Comparison of ENCODE assay signal across 25 mouse cellular contexts in the genomic region with DNA sequence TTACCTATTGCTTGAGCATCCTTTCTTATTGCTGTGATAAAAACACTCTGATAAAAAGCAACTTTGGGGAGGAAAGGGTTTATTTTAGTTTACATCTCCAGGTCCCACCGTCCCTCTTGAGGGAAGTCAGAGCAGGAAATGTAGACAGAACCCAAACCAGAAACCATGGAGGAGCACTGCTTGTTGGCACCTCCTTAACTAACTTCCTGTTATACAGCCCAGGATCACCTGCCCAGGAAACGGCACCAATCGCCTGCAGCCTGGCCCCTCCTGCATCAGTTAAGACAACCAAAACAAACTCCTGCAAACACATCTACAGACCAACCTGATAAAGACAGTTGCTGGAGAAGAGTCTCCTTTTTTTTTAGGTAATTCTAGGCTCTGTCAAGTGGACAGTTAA.
DNase-seq lines count a peak whose midpoint lies in the region; ATAC-seq and TF ChIP-seq lines count a peak whose summit lies in the region.
"Had no signal": no experiment of that assay in that cellular context is flagged by ENCODE, and none has a peak within 500 bp of the region (broad histone marks: within the 10 kb centered on the region; RNA-seq: fewer than 3 reads in every experiment).

No protein-coding gene starts in this region.

- TF ChIP-seq EP300 in CH12.LX (IDR thresholded peaks at IDR 0.05; ENCODE audit: low read length), result no peak

- dilution Hi-C loops in CH12.LX (cut with MboI; ENCODE audit: extremely low pct_ligation_motif_present, extremely low pct_unique_long_range_greater_than_20kb, low sequenced_read_pairs), result no loop called here

- H3K79me2 ChIP-seq in CH12.LX (replicated peaks; ENCODE audit: control insufficient read depth, extremely low read depth, insufficient read depth, poor library complexity, severe bottlenecking), result no peaks in the 10 kb centered on the region

- TF ChIP-seq POLR2A in CH12.LX (IDR thresholded peaks at IDR 0.05; ENCODE audit: low read depth, low read length), result no peak
- no peak for TF ChIP-seq POLR2A in lung, adult 2 months (IDR thresholded peaks at IDR 0.05; ENCODE audit: borderline replicate concordance, extremely low read depth, low read depth, low read length)

- no peak overlapping the region for H3K4me2 ChIP-seq in heart, embryonic 11.5 days
- H3K4me2 ChIP-seq in CH12.LX (ENCODE audit: insufficient read depth, low read depth, poor library complexity, severe bottlenecking), result peak overlapping the region; percentile 47; the same call in 1 of the 2 replicates
- H3K4me2 ChIP-seq: forebrain, embryonic 13.5 days; hindbrain, embryonic 12.5 days had no signal

- TF ChIP-seq CTCF in CH12.LX (conservative IDR thresholded peaks at IDR 0.05 in 1 of 2, IDR thresholded peaks at IDR 0.05 in 1 of 2; ENCODE audit: low read depth in 2 of 2, low read length in 2 of 2), result no peak
- TF ChIP-seq CTCF in lung, adult 2 months (IDR thresholded peaks at IDR 0.05; ENCODE audit: insufficient read depth, low read length), result no peak

- H3K4me3 ChIP-seq in heart, embryonic 11.5 days (ENCODE audit: low read depth, low read length), result no peak overlapping the region
- H3K4me3 ChIP-seq in CH12.LX (replicated peaks in 1 of 3; ENCODE audit: low read depth in 2 of 3, low read length in 2 of 3, poor library complexity in 1 of 3), result no peak overlapping the region
- H3K4me3 ChIP-seq in lung, adult 2 months (replicated peaks; ENCODE audit: extremely low read depth, low read depth, low read length), result no peak overlapping the region
- H3K4me3 ChIP-seq: forebrain, embryonic 10.5 days; forebrain, embryonic 13.5 days; gastrocnemius, adult 2 months; heart, adult 2 months; heart, embryonic 10.5 days; hindbrain, embryonic 12.5 days had no signal

- H3K27me3 ChIP-seq in heart, embryonic 11.5 days (ENCODE audit: control insufficient read depth, insufficient read depth, low read length), result no peaks in the 10 kb centered on the region
- H3K27me3 ChIP-seq in CH12.LX (replicated peaks), result no peaks in the 10 kb centered on the region
- H3K27me3 ChIP-seq: forebrain, embryonic 13.5 days; hindbrain, embryonic 12.5 days had no signal

- in situ Hi-C loops in CH12.LX (cut with MboI; ENCODE audit: low pct_ligation_motif_present, low pct_unique_long_range_greater_than_20kb, low sequenced_read_pairs), result loop anchor here (25.0 kb wide), 3 partner anchors 320 to 1745 kb away; no protein-coding TSS in a partner anchor

- TF ChIP-seq RAD21 in CH12.LX (IDR thresholded peaks at IDR 0.05; ENCODE audit: low read depth, low read length), result no peak

- WGBS in heart, embryonic 11.5 days (ENCODE audit: insufficient replicate concordance), result 40% methylated on average over 3 of the region's 3 CpGs
- WGBS in lung, adult 2 months, result 23% methylated on average over 3 of the region's 3 CpGs

- no peaks in the 10 kb centered on the region for H3K9me3 ChIP-seq in heart, embryonic 11.5 days (replicated peaks; ENCODE audit: control insufficient read depth, low read length)
- no peaks in the 10 kb centered on the region for H3K9me3 ChIP-seq in CH12.LX (replicated peaks; ENCODE audit: low read length)
- H3K9me3 ChIP-seq: forebrain, embryonic 13.5 days; heart, embryonic 10.5 days; hindbrain, embryonic 12.5 days had no signal

- no peak overlapping the region for H3K27ac ChIP-seq in heart, embryonic 11.5 days (ENCODE audit: low read depth, low read length)
- H3K27ac ChIP-seq in CH12.LX (ENCODE audit: insufficient read depth, low read depth), result no peak overlapping the region
- H3K27ac ChIP-seq: forebrain, embryonic 10.5 days; forebrain, embryonic 13.5 days; gastrocnemius, adult 2 months; heart, adult 2 months; heart, embryonic 10.5 days; hindbrain, embryonic 12.5 days had no signal

- peak; percentile 35 for DNase-seq in heart, adult 11 months
- peak; percentile 3 for DNase-seq in CH12.LX (ENCODE audit: extremely low read depth)
- peak; percentile 50 for DNase-seq in induced T-regulatory cell, adult 2 months (ENCODE audit: low read depth)
- no peak for DNase-seq in lung, adult 2 months
- DNase-seq in kidney, postnatal 10 days, result no peak
- no peak for DNase-seq in kidney, adult 18-20 months
- no peak for DNase-seq in thymus, postnatal 4 days
- DNase-seq: adrenal gland, adult 8-10 months; adrenal gland, postnatal 25 days; B cell, adult 2 months; cerebellum, adult 11-12 months; cerebellum, adult 8-10 months; cerebellum, postnatal 10 days; cerebellum, postnatal 36 days; gastrocnemius, adult 2 months; gastrocnemius, postnatal 25 days; heart, adult 2 months had no signal

- no peak overlapping the region for H3K9ac ChIP-seq in heart, embryonic 11.5 days (ENCODE audit: low read depth, low read length)
- no peak overlapping the region for H3K9ac ChIP-seq in CH12.LX (ENCODE audit: insufficient read depth, low read depth)
- H3K9ac ChIP-seq: forebrain, embryonic 13.5 days; hindbrain, embryonic 12.5 days had no signal

- no peaks in the 10 kb centered on the region for H3K36me3 ChIP-seq in heart, embryonic 11.5 days (ENCODE audit: control insufficient read depth, insufficient read depth, low read length)
- H3K36me3 ChIP-seq in CH12.LX (replicated peaks in 1 of 2; ENCODE audit: control insufficient read depth in 1 of 2, insufficient read depth in 1 of 2, low read length in 1 of 2), result no peaks in the 10 kb centered on the region
- H3K36me3 ChIP-seq: forebrain, embryonic 10.5 days; heart, embryonic 10.5 days; hindbrain, embryonic 12.5 days had no signal

- ATAC-seq in heart, embryonic 11.5 days (replicated peaks; ENCODE audit: insufficient number of reproducible peaks, low FRiP score, low TSS enrichment), result no peak
- ATAC-seq: forebrain, embryonic 13.5 days; forebrain, embryonic 16.5 days; hindbrain, embryonic 16.5 days; intestine, postnatal 0 days had no signal

- H3K4me1 ChIP-seq in heart, embryonic 11.5 days (ENCODE audit: control insufficient read depth, insufficient read depth, low read length), result no peaks in the 10 kb centered on the region
- H3K4me1 ChIP-seq in CH12.LX (ENCODE audit: control insufficient read depth in 1 of 2, insufficient read depth in 2 of 2), result peaks cover 3 to 10% of the 10 kb centered on the region in 2 experiments; a peak in 3 of 4 replicates
- no peaks in the 10 kb centered on the region for H3K4me1 ChIP-seq in lung, adult 2 months (ENCODE audit: control insufficient read depth, insufficient read depth, low read length)
- H3K4me1 ChIP-seq: forebrain, embryonic 10.5 days; heart, embryonic 10.5 days; hindbrain, embryonic 12.5 days had no signal

TF ChIP-seq in CH12.LX, 34 proteins besides CTCF, POLR2A, EP300 and RAD21:
- TF ChIP-seq TBP (conservative IDR thresholded peaks at IDR 0.05; ENCODE audit: low read depth, low read length) (no peak), NRF1 (IDR thresholded peaks at IDR 0.05; ENCODE audit: low read depth, low read length) (no peak), HCFC1 (IDR thresholded peaks at IDR 0.05; ENCODE audit: low read depth, low read length) (no peak), NELFE (IDR thresholded peaks at IDR 0.05; ENCODE audit: low read depth, low read length) (no peak), BHLHE40 (IDR thresholded peaks at IDR 0.05; ENCODE audit: low read depth, low read length) (no peak), GABPA (IDR thresholded peaks at IDR 0.05; ENCODE audit: insufficient replicate concordance, low read depth, low read length) (no peak), E2F4 (IDR thresholded peaks at IDR 0.05; ENCODE audit: insufficient replicate concordance, low read depth, low read length) (no peak), ZNF384 (IDR thresholded peaks at IDR 0.05; ENCODE audit: low read depth, low read length) (no peak), ETS1 (conservative IDR thresholded peaks at IDR 0.05; ENCODE audit: low read depth, low read length) (no peak)

Comparison
In these comparisons a context has a peak if more than half of its experiments do, and no peak if none do; other contexts are left out.
1. DNase-seq: peak in heart, adult 11 months (single experiment), CH12.LX (single experiment) and induced T-regulatory cell, adult 2 months (single experiment); none in lung, adult 2 months (single experiment), kidney, postnatal 10 days (single experiment), kidney, adult 18-20 months (single experiment) and thymus, postnatal 4 days (single experiment).